20 mouse cellular contexts compared by ENCODE assay signal in genomic region chr17:48064196-48064843, GRCm38 (mm10). TPM values are rescaled to one million over a fixed set of nuclear protein-coding genes. Genes with fewer than 3 reads are reported as not detected.
DNase-seq lines count a peak whose midpoint lies in the region; ATAC-seq and TF ChIP-seq lines count a peak whose summit lies in the region.
"Had no signal": no experiment of that assay in that cellular context is flagged by ENCODE, and none has a peak within 500 bp of the region (broad histone marks: within the 10 kb centered on the region; RNA-seq: fewer than 3 reads in every experiment).

No protein-coding gene starts in this region.

- H3K27me3 ChIP-seq in intestine, embryonic 15.5 days (replicated peaks) = no peaks in the 10 kb centered on the region
- H3K27me3 ChIP-seq in intestine, postnatal 0 days (replicated peaks; ENCODE audit: control insufficient read depth, insufficient read depth, low read length) = no peaks in the 10 kb centered on the region
- H3K27me3 ChIP-seq in embryonic facial prominence, embryonic 15.5 days = peaks cover 2% of the 10 kb centered on the region; the same call in 1 of the 2 replicates
- H3K27me3 ChIP-seq in limb, embryonic 13.5 days = no peaks in the 10 kb centered on the region
- H3K27me3 ChIP-seq: lung, embryonic 15.5 days; neural tube, embryonic 15.5 days had no signal

- peak; percentile 44 for DNase-seq in embryo, embryonic 11 days
- no peak for DNase-seq in ovary, postnatal 10 days (ENCODE audit: low spot score)
- no peak for DNase-seq in urinary bladder, postnatal 14 days (ENCODE audit: low spot score)
- DNase-seq in thymus, postnatal 0 days (ENCODE audit: low spot score) = no peak
- DNase-seq: cerebellum, adult 9-10 months; gastrocnemius, postnatal 25 days; kidney, adult 8-10 months; liver; thymus, postnatal 25 days had no signal

- H3K4me3 ChIP-seq in intestine, embryonic 15.5 days (replicated peaks) = no peak overlapping the region
- H3K4me3 ChIP-seq in intestine, postnatal 0 days (ENCODE audit: low read depth, low read length) = no peak overlapping the region
- no peak overlapping the region for H3K4me3 ChIP-seq in embryonic facial prominence, embryonic 15.5 days (replicated peaks)
- no peak overlapping the region for H3K4me3 ChIP-seq in limb, embryonic 13.5 days
- H3K4me3 ChIP-seq: erythroblast, embryonic 14.5 days; heart, embryonic 13.5 days; lung, embryonic 15.5 days; midbrain, embryonic 12.5 days; neural tube, embryonic 15.5 days had no signal

- peak; percentile 67 for ATAC-seq in intestine, embryonic 15.5 days
- ATAC-seq in intestine, postnatal 0 days = no peak
- ATAC-seq in embryonic facial prominence, embryonic 15.5 days (ENCODE audit: insufficient number of reproducible peaks, low FRiP score, low TSS enrichment, low read depth) = peak; percentile 81
- ATAC-seq in limb, embryonic 13.5 days (ENCODE audit: low FRiP score, low read depth) = peak; percentile 81
- ATAC-seq: activated CD4-positive, CD25-positive, alpha-beta regulatory T cell, adult 4 months had no signal

- no peaks in the 10 kb centered on the region for H3K9me3 ChIP-seq in intestine, embryonic 15.5 days
- no peaks in the 10 kb centered on the region for H3K9me3 ChIP-seq in intestine, postnatal 0 days (ENCODE audit: control insufficient read depth)
- H3K9me3 ChIP-seq in embryonic facial prominence, embryonic 15.5 days (replicated peaks) = no peaks in the 10 kb centered on the region
- no peaks in the 10 kb centered on the region for H3K9me3 ChIP-seq in limb, embryonic 13.5 days
- H3K9me3 ChIP-seq: heart, embryonic 13.5 days; lung, embryonic 15.5 days; midbrain, embryonic 12.5 days; neural tube, embryonic 15.5 days had no signal

- no peak for TF ChIP-seq CTCF in intestine, postnatal 0 days (IDR thresholded peaks at IDR 0.05; ENCODE audit: low read depth)

- 29% methylated on average over 10 of the region's 10 CpGs for WGBS in intestine, embryonic 15.5 days
- WGBS in intestine, postnatal 0 days = 43% methylated on average over 9 of the region's 10 CpGs
- WGBS in embryonic facial prominence, embryonic 15.5 days = 19% methylated on average over 10 of the region's 10 CpGs
- 14% methylated on average over 10 of the region's 10 CpGs for WGBS in limb, embryonic 13.5 days

- H3K9ac ChIP-seq in intestine, embryonic 15.5 days = no peak overlapping the region
- no peak overlapping the region for H3K9ac ChIP-seq in intestine, postnatal 0 days (ENCODE audit: low read depth, low read length)
- H3K9ac ChIP-seq in embryonic facial prominence, embryonic 15.5 days = no peak overlapping the region
- H3K9ac ChIP-seq in limb, embryonic 13.5 days = peak overlapping the region; percentile 3; the same call in 1 of the 2 replicates
- H3K9ac ChIP-seq: heart, embryonic 13.5 days; hindbrain, embryonic 14.5 days; lung, embryonic 15.5 days; midbrain, embryonic 12.5 days; neural tube, embryonic 15.5 days had no signal

- no peak overlapping the region for H3K27ac ChIP-seq in intestine, embryonic 15.5 days
- no peak overlapping the region for H3K27ac ChIP-seq in intestine, postnatal 0 days (ENCODE audit: low read depth, low read length)
- peak overlapping the region; percentile 83 for H3K27ac ChIP-seq in embryonic facial prominence, embryonic 15.5 days (replicated peaks)
- peak overlapping the region; percentile 94 for H3K27ac ChIP-seq in limb, embryonic 13.5 days
- H3K27ac ChIP-seq: heart, embryonic 13.5 days; hindbrain, embryonic 14.5 days; lung, embryonic 15.5 days; midbrain, embryonic 12.5 days; neural tube, embryonic 15.5 days had no signal

- no peaks in the 10 kb centered on the region for H3K36me3 ChIP-seq in intestine, embryonic 15.5 days
- no peaks in the 10 kb centered on the region for H3K36me3 ChIP-seq in intestine, postnatal 0 days (ENCODE audit: control insufficient read depth, insufficient read depth)
- no peaks in the 10 kb centered on the region for H3K36me3 ChIP-seq in embryonic facial prominence, embryonic 15.5 days
- no peaks in the 10 kb centered on the region for H3K36me3 ChIP-seq in limb, embryonic 13.5 days
- H3K36me3 ChIP-seq: heart, embryonic 13.5 days; lung, embryonic 15.5 days; midbrain, embryonic 12.5 days; neural tube, embryonic 15.5 days had no signal

- H3K4me2 ChIP-seq in intestine, embryonic 15.5 days (replicated peaks) = no peak overlapping the region
- H3K4me2 ChIP-seq in intestine, postnatal 0 days (replicated peaks; ENCODE audit: low read depth) = no peak overlapping the region
- no peak overlapping the region for H3K4me2 ChIP-seq in embryonic facial prominence, embryonic 15.5 days (replicated peaks)
- peak overlapping the region; percentile 50 for H3K4me2 ChIP-seq in limb, embryonic 13.5 days (replicated peaks)
- H3K4me2 ChIP-seq: heart, embryonic 13.5 days; hindbrain, embryonic 14.5 days; lung, embryonic 15.5 days; midbrain, embryonic 12.5 days; neural tube, embryonic 15.5 days had no signal

- peaks cover 5% of the 10 kb centered on the region for H3K4me1 ChIP-seq in intestine, embryonic 15.5 days (replicated peaks)
- H3K4me1 ChIP-seq in intestine, postnatal 0 days (replicated peaks; ENCODE audit: control insufficient read depth, insufficient read depth, low read length) = no peaks in the 10 kb centered on the region
- H3K4me1 ChIP-seq in embryonic facial prominence, embryonic 15.5 days = peaks cover 34% of the 10 kb centered on the region
- H3K4me1 ChIP-seq in limb, embryonic 13.5 days = peaks cover 59% of the 10 kb centered on the region

RNA-seq across cellular contexts. Expression of gene 1700067P10Rik, which starts 24.8 kb away (rescaled TPM):
- polyA plus RNA-seq in intestine, embryonic 15.5 days (2015; fragmentation: Nextera tagmentation; extraction: Ambion mirVana) = not detected in 2 replicates
- not detected in 2 replicates for polyA plus RNA-seq in intestine, postnatal 0 days (2015; fragmentation: Nextera tagmentation; extraction: Ambion mirVana)
- not detected in 2 replicates for polyA plus RNA-seq in embryonic facial prominence, embryonic 15.5 days (2015; fragmentation: Nextera tagmentation; extraction: Ambion mirVana)
- not detected in 2 replicates for polyA plus RNA-seq in limb, embryonic 13.5 days (2015; fragmentation: Nextera tagmentation; extraction: Ambion mirVana)
- polyA plus RNA-seq in thymus, postnatal 0 days (2015; fragmentation: Nextera tagmentation; extraction: Ambion mirVana) = not detected in 2 replicates
- polyA plus RNA-seq: activated CD4-positive, CD25-positive, alpha-beta regulatory T cell, adult 4 months; heart, embryonic 13.5 days; hindbrain, embryonic 14.5 days; lung, embryonic 15.5 days; midbrain, embryonic 12.5 days; neural tube, embryonic 15.5 days had no signal

RNA-seq across cellular contexts. Expression of gene 1700122O11Rik, which starts 26.2 kb away (rescaled TPM):
- polyA plus RNA-seq in intestine, embryonic 15.5 days (2015; fragmentation: Nextera tagmentation; extraction: Ambion mirVana) = not detected in 2 replicates
- not detected in 2 replicates for polyA plus RNA-seq in intestine, postnatal 0 days (2015; fragmentation: Nextera tagmentation; extraction: Ambion mirVana)
- polyA plus RNA-seq in embryonic facial prominence, embryonic 15.5 days (2015; fragmentation: Nextera tagmentation; extraction: Ambion mirVana) = not detected in 2 replicates
- not detected in 2 replicates for polyA plus RNA-seq in limb, embryonic 13.5 days (2015; fragmentation: Nextera tagmentation; extraction: Ambion mirVana)
- not detected in 2 replicates for polyA plus RNA-seq in thymus, postnatal 0 days (2015; fragmentation: Nextera tagmentation; extraction: Ambion mirVana)
- polyA plus RNA-seq: activated CD4-positive, CD25-positive, alpha-beta regulatory T cell, adult 4 months; erythroblast, embryonic 14.5 days; heart, embryonic 13.5 days; hindbrain, embryonic 14.5 days; lung, embryonic 15.5 days; midbrain, embryonic 12.5 days; neural tube, embryonic 15.5 days had no signal

Comparison
In these comparisons a context has a peak if more than half of its experiments do, and no peak if none do; other contexts are left out.
1. H3K27ac ChIP-seq: peak in embryonic facial prominence, embryonic 15.5 days (single experiment) and limb, embryonic 13.5 days (single experiment); none in intestine, embryonic 15.5 days (single experiment) and intestine, postnatal 0 days (single experiment).